Mouse (Mus musculus) embryonic facial prominence, embryonic 14.5 days (tissue): Measurements from ENCODE around the gene H2-Q10. TPM values are rescaled to one million over a fixed set of nuclear protein-coding genes. Genes with fewer than 3 reads are reported as not detected.
"Not testable (repeated sequence)": the region's sequence is repeated elsewhere in the genome, so short reads cannot be mapped to it uniquely, and the experiment has no call there.

Experiments used
- ATAC-seq: fragments of 200-750 bp; cut with Nextera tagmentation; 2 replicates; pipeline ENCODE4 v1.8.0; 2017; ENCODE audit warnings: low read depth, moderate number of reproducible peaks, moderate TSS enrichment
- DNase-seq: peaks from one replicate; pipeline ENCODE4 v3.0.0-alpha.2; 2015; ENCODE audit warnings: low spot score
- H3K27ac ChIP-seq: fragments of 300-500 bp; sonication (generic); replicated peaks from 2 replicates; pipeline ENCODE4 v1.5.1; 2014; ENCODE audit warnings: low read depth, mild to moderate bottlenecking, low read length, moderate library complexity
- H3K27me3 ChIP-seq: fragments of 300-500 bp; sonication (generic); replicated peaks from 2 replicates; pipeline ENCODE4 v1.6.1; 2014; ENCODE audit warnings: low read length; ENCODE audit not compliant: control insufficient read depth, insufficient read depth
- H3K36me3 ChIP-seq: fragments of 300-500 bp; sonication (generic); 2 replicates; pipeline ENCODE4 v1.6.1; 2014; ENCODE audit warnings: low read length, mixed read lengths; ENCODE audit not compliant: control insufficient read depth, insufficient read depth
- H3K4me1 ChIP-seq: fragments of 300-500 bp; sonication (generic); 2 replicates; pipeline ENCODE4 v1.6.1; 2014; ENCODE audit warnings: antibody characterized with exemption, low read length; ENCODE audit not compliant: control insufficient read depth, insufficient read depth
- H3K4me2 ChIP-seq: fragments of 300-500 bp; sonication (generic); 2 replicates; pipeline ENCODE4 v1.6.1; 2014; ENCODE audit warnings: low read depth, mild to moderate bottlenecking, low read length, moderate library complexity, mixed read lengths
- H3K4me3 ChIP-seq: fragments of 300-500 bp; sonication (generic); 2 replicates; pipeline ENCODE4 v1.5.1; 2014; ENCODE audit warnings: low read depth, mild to moderate bottlenecking, low read length
- H3K9ac ChIP-seq: fragments of 300-500 bp; sonication (generic); 2 replicates; pipeline ENCODE4 v1.6.1; 2014; ENCODE audit warnings: low read depth, mild to moderate bottlenecking, low read length, moderate library complexity, mixed read lengths
- H3K9me3 ChIP-seq: fragments of 300-500 bp; sonication (generic); 2 replicates; pipeline ENCODE4 v1.6.1; 2016; ENCODE audit warnings: low read length; ENCODE audit not compliant: control insufficient read depth
- WGBS: fragments of 180-500 bp; shearing (Covaris S2); extraction: QIAGEN DNeasy Blood & Tissue Kit; methylation state at CpG from one replicate; pipeline ENCODE4 v1.1.7; 2014; 5-methylcytosine and 5-hydroxymethylcytosine counted together
- polyA plus RNA-seq: library from polyadenylated mRNA; unstranded; fragments of >200 nt; fragmentation: Nextera tagmentation; extraction: Ambion mirVana; gene quantifications from 2 replicates; pipeline ENCODE4 v1.2.1, GENCODE M21; 2014

H2-Q10 gene
- polyA plus RNA-seq, 1 experiment from 2014 or later, result 0.35 TPM

DNA sequence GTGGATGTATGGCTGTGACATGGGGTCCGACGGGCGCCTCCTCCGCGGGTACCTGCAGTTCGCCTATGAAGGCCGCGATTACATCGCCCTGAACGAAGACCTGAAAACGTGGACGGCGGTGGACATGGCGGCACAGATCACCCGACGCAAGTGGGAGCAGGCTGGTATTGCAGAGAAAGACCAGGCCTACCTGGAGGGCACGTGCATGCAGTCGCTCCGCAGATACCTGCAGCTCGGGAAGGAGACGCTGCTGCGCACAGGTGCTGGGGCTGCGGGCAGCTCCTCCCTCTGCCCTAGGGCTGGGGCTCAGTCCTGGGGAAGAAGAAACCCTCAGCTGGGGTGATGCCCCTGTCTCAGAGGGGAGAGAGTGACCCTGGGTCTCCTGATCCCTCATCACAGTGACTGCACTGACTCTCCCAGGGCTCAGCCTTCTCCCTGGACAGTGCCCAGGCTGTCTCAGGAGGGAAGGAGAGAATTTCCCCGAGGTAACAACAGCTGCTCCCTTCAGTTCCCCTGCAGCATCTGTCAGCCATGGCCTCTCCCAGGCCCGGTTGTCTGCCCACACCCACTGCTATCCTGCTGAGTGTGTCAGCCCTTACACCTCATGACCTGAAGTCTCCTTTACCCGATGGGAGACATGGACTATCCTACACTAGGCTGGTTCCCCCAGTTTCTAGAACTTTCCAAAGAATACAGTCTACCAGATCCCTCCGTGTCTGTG lies 29.8 kb upstream of the H2-Q10 start:
- not testable (repeated sequence) for H3K4me1 ChIP-seq, H3K36me3 ChIP-seq, H3K27me3 ChIP-seq, ATAC-seq, DNase-seq, H3K27ac ChIP-seq, H3K4me3 ChIP-seq, H3K9ac ChIP-seq, H3K9me3 ChIP-seq, H3K4me2 ChIP-seq
- 45% methylated on average over 26 of the region's 27 CpGs for WGBS

DNA sequence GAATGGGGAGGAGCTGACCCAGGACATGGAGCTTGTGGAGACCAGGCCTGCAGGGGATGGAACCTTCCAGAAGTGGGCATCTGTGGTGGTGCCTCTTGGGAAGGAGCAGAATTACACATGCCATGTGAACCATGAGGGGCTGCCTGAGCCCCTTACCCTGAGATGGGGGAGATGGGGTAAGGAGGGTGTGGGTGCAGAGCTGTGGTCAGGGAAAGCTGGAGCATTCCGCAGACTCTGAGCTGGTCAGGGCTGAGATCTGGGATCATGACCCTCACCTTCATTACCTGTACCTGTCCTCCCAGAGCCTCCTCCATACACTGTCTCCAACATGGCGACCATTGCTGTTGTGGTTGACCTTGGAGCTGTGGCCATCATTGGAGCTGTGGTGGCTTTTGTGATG lies 27.5 kb upstream of the H2-Q10 start:
- H3K4me1 ChIP-seq, H3K4me2 ChIP-seq, H3K9me3 ChIP-seq, H3K27ac ChIP-seq, ATAC-seq, H3K9ac ChIP-seq, H3K36me3 ChIP-seq, H3K27me3 ChIP-seq, H3K4me3 ChIP-seq, DNase-seq: not testable (repeated sequence)
- 82% methylated on average over 2 of the region's 2 CpGs for WGBS

- not testable (repeated sequence) for H3K4me2 ChIP-seq, H3K4me1 ChIP-seq, DNase-seq, ATAC-seq, H3K4me3 ChIP-seq, H3K36me3 ChIP-seq, H3K27me3 ChIP-seq, H3K9ac ChIP-seq, H3K9me3 ChIP-seq, H3K27ac ChIP-seq
- 73% methylated on average over 2 of the region's 2 CpGs for WGBS
Observed at GRCm38 (mm10) chr17:35444510-35444909, 25.4 kb upstream of the H2-Q10 start.

DNA sequence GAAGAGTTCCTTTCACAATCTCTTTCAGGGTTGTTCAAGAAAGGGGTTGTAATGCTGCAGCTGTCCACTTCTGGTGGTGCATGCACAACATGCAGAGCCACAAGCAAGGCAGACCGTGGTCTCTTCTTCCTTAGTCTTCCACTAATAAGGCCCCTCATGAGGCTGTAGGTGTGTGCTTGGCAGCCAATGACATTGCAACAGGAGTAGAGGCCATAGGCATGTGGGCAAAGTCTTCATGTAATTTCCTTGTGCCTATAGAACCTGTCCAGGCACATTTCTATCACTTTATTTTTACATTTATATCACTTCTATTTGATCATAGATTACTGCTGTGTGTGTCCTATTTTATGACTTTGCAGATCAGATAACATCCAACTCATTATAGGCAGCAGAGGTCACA lies 11.6 kb upstream of the H2-Q10 start:
- not testable (repeated sequence) for H3K9ac ChIP-seq, ATAC-seq, H3K4me1 ChIP-seq, H3K9me3 ChIP-seq, DNase-seq, H3K27me3 ChIP-seq, H3K27ac ChIP-seq, H3K4me3 ChIP-seq, H3K36me3 ChIP-seq, H3K4me2 ChIP-seq
- no CpG with 5 or more reads among the region's 1 CpGs for WGBS

GRCm38 (mm10) chr17:35460513-35461341 lies 9.2 kb upstream of the H2-Q10 start:
- H3K4me1 ChIP-seq, H3K9me3 ChIP-seq, ATAC-seq, H3K36me3 ChIP-seq, H3K27me3 ChIP-seq, H3K4me2 ChIP-seq, H3K27ac ChIP-seq, H3K4me3 ChIP-seq, H3K9ac ChIP-seq, DNase-seq: not testable (repeated sequence)
- 60% methylated on average over 3 of the region's 9 CpGs for WGBS

DNA sequence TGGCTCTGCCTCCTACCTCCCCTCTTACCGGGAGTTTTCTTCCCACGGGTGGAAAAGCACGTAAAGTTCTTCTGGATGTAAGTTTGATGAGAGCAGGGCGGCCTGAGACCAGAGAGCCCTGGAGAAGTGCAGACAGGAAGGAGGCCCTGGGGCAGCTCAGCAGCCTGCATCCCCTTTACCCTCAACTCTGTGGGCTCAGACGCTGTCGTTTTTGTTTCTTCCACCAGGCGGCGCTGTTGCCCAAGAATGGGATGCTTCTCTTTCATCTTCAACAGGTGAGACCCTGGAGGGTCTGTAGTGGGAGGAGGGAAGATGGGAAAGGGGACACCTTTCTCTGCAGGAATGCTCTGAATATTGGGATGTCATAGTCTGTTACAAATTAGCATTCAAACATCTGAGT lies 4.2 kb upstream of the H2-Q10 start:
- not testable (repeated sequence) for DNase-seq, H3K4me2 ChIP-seq, H3K9ac ChIP-seq, H3K36me3 ChIP-seq, ATAC-seq, H3K4me1 ChIP-seq, H3K27ac ChIP-seq, H3K4me3 ChIP-seq, H3K9me3 ChIP-seq
- peaks cover 18% of the 10 kb centered on the region for H3K27me3 ChIP-seq
- 6% methylated on average over 8 of the region's 8 CpGs for WGBS

DNA sequence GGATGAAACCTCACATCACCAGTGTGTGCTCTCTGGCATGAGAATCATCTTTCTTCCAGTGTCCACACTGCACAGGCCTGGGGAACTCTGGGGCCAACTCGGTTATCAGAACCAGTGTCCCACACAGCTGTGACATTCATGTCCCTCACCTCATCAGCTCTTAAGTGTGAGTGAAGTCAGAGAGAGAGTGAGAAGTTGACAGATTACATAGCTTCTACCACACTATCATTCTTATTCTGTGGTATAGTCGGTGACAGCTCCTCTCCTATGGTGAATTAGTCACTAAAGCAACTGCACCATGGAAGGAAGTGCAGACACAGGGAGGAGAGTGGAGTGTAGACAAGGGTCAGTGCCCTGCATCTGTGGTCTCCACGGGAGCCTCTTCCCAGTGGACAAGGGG lies 953 bp upstream of the H2-Q10 start:
- peaks cover 21% of the 10 kb centered on the region for H3K27me3 ChIP-seq
- not testable (repeated sequence) for H3K9me3 ChIP-seq, H3K4me1 ChIP-seq, H3K4me2 ChIP-seq, H3K4me3 ChIP-seq, H3K9ac ChIP-seq, ATAC-seq, H3K27ac ChIP-seq, H3K36me3 ChIP-seq, DNase-seq
- WGBS, result 53% methylated on average over 3 of the region's 3 CpGs

DNA sequence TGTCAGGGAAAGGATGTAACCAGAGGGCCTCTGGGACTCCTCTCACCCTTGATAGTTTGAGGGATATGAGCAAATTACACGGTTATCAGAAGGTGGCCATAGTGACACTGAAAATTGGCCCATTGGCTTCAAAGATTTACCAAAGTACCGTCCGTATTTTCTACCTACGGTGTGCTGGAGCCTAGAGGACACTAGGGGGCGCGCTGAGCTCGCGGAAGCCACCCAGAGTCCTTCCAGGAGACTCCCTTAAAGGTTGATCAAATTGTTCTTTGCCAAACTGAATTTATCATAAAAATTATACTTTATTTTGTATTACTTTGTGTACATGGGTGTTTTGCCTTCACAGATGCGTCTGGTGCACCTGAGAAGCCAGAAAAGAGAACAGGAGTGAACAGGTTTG lies 14.2 kb downstream of the H2-Q10 start:
- under 1% methylated on average over 9 of the region's 9 CpGs for WGBS
- no peak overlapping the region for H3K9ac ChIP-seq
- H3K4me1 ChIP-seq, result no peaks in the 10 kb centered on the region
- H3K4me2 ChIP-seq, result no peak overlapping the region
- no peaks in the 10 kb centered on the region for H3K9me3 ChIP-seq
- no peaks in the 10 kb centered on the region for H3K27me3 ChIP-seq
- DNase-seq (peak; percentile 38), ATAC-seq (0 out of 2 replicates have a peak, but pooled peaks have one; percentile 53)
- no peak overlapping the region for H3K4me3 ChIP-seq
- no peak overlapping the region for H3K27ac ChIP-seq
- no peaks in the 10 kb centered on the region for H3K36me3 ChIP-seq
